Mouse (Mus musculus): ENCODE data around the gene Atxn1. TPM values are rescaled to one million over a fixed set of nuclear protein-coding genes. Genes with fewer than 3 reads are reported as not detected.
A peak's percentile ranks its signal among the peaks of the same experiment; 100 is the strongest.

Atxn1 gene
- polyA plus RNA-seq, 1 experiment = 59.3 TPM

DNA sequence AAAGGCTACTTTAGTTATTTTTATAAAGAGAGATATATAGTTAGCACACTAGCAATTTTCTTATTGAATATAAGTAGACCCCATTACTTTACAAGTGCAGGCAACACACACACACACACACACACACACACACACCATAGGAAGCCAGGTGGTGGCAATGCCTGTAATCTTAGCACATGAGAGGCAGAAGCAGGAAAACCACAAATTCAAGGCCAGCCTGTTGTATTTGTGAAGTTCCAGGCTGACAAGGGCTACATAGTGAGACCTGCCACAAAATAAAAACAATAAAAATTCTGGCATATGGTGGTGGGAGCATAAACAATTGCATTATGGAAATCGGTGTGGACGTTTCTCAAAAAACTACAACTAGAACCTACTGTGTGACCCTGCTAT lies 88.4 kb downstream of the Atxn1 start:
- no peak overlapping the region for H3K27ac ChIP-seq (ENCODE audit: insufficient read depth, low read length)
- no peak overlapping the region for H3K4me3 ChIP-seq (ENCODE audit: insufficient read depth, low read length)
- H3K4me1 ChIP-seq (ENCODE audit: control insufficient read depth, insufficient read depth, low read length) = peaks cover 28% of the 10 kb centered on the region
- no peak for TF ChIP-seq POLR2A (IDR thresholded peaks at IDR 0.05; ENCODE audit: low read depth, low read length)

DNA sequence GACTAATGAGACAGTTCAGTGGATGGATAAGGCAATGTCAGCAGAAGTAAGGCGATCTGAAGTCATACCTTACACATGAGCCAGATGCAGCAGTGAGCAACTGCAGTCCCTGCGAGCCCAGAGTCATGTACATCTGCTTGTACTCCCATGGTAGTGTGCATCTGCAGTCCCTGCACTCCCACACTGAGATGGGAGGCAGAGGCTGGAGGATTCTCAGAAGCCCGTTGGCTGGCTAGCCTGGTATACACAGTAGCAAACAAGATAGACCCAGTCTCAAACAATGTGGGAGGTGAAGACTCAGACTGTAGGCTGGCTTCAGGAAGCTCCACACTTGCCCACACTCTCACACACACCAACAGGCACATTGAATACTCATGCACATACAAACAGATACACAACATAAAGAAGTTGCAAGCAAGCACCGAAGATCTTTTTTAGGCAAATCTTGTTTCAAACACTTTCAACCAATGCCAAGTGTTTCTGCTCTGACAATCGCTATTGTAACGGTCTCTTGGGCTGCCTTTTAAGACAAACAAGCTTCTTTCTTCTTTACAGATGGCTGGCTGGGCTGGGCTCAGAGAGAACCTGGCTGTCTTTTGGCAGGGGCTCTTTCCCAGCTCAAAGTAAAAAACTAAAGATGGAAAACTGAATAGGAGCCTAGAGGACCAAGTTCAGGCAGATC lies 89.0 kb downstream of the Atxn1 start:
- Histone ChIP-seq H3K4me3 (ENCODE audit: insufficient read depth, low read length) (no peak overlapping the region), H3K4me1 (ENCODE audit: control insufficient read depth, insufficient read depth, low read length) (peaks cover 26% of the 10 kb centered on the region), H3K27ac (ENCODE audit: insufficient read depth, low read length) (no peak overlapping the region)
- TF ChIP-seq POLR2A (IDR thresholded peaks at IDR 0.05; ENCODE audit: low read depth, low read length) (no peak), CTCF (IDR thresholded peaks at IDR 0.05; ENCODE audit: borderline replicate concordance, insufficient read depth, low read length) (no peak)

DNA sequence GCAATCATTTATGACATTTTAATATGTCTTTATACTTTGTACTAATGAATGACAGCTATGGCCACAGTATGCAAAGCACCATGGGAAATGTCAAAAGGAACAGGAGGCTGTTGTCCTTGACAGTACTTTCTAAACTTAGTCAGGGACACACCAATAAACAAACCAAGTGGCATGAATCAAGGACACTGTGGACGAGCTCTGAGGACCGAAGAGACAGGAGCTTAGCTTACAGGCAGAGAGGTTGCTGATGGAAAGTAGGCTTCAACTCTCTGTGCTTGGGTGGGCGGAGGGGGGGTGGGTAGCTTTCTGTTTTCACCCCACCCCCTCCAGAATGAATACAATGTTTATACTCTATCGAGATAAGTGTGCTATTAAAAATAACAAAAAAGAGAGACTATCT lies 90.6 kb downstream of the Atxn1 start:
- H3K4me3 ChIP-seq (ENCODE audit: insufficient read depth, low read length) = no peak overlapping the region

DNA sequence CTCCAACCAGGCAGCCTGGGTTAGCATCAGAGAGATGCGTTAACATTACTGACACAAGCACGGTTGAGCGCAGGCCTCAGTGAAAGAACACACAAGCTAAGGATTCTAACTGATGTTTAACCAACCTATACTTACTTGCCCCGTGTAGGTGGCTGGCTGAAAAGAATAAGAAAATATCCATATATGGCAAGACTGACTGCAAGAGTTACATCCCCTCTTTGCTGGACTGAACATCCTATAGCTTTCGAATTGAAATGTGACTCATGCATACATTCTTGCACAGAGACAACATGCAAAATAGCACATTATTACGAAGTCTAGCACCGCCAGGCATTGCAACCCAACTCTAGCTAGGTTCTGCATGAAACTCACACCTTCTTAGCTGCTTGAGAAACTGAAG lies 91.8 kb downstream of the Atxn1 start:
- H3K4me1 ChIP-seq (ENCODE audit: control insufficient read depth, insufficient read depth, low read length) = peaks cover 14% of the 10 kb centered on the region
- TF ChIP-seq POLR2A (IDR thresholded peaks at IDR 0.05; ENCODE audit: low read depth, low read length) = no peak
- no peak for TF ChIP-seq CTCF (IDR thresholded peaks at IDR 0.05; ENCODE audit: borderline replicate concordance, insufficient read depth, low read length)
- H3K27ac ChIP-seq (ENCODE audit: insufficient read depth, low read length) = peak overlapping the region; percentile 75
- no peak overlapping the region for H3K4me3 ChIP-seq (ENCODE audit: insufficient read depth, low read length)

More for the DNA sequence above, 90.6 kb downstream of the Atxn1 start:
- no peak overlapping the region for H3K27ac ChIP-seq (ENCODE audit: insufficient read depth, low read length)
- H3K4me1 ChIP-seq (ENCODE audit: control insufficient read depth, insufficient read depth, low read length) = peaks cover 16% of the 10 kb centered on the region
- TF ChIP-seq CTCF (IDR thresholded peaks at IDR 0.05; ENCODE audit: borderline replicate concordance, insufficient read depth, low read length) (no peak), POLR2A (IDR thresholded peaks at IDR 0.05; ENCODE audit: low read depth, low read length) (no peak)

DNA sequence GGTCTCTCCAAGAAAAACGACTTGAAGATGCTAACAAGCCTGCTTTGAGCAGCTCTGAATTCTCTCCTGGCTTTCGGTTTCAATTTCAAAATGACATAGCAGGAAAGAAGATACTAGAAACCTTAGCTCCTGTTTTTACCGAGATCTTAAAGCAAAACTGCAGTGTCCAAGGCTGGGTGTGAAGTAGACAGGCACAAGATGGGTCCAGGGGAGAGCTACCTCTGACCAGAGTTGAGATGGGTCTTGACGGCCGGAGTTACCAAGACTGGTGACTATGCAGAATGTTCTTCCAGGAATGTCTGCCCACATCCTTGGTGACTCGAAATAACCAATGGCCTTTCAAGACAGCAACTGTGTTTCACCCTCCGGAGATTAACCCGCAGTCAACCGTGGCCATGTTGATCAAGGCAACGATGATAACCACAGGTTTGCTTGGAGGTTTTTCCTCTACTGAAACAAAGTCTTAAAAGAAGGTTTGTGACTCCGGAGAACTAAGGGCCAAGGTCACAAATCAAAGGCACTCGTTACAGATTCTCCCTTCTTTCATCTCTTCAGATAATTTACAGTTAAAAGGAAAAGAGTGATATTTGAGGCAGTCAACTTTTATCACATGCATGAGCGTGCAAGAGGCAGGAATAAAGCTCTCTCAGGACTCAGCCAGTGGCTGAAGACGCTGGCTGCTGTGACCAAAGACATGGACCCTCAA lies 92.6 kb downstream of the Atxn1 start:
- peaks cover 18% of the 10 kb centered on the region for H3K4me1 ChIP-seq (ENCODE audit: control insufficient read depth, insufficient read depth, low read length)
- H3K4me3 ChIP-seq (ENCODE audit: insufficient read depth, low read length) = no peak overlapping the region
- H3K27ac ChIP-seq (ENCODE audit: insufficient read depth, low read length) = peak overlapping the region; percentile 75
- TF ChIP-seq CTCF (IDR thresholded peaks at IDR 0.05; ENCODE audit: borderline replicate concordance, insufficient read depth, low read length) (no peak), POLR2A (IDR thresholded peaks at IDR 0.05; ENCODE audit: low read depth, low read length) (0 out of 2 replicates have a peak, but pooled peaks have one; percentile 34)

DNA sequence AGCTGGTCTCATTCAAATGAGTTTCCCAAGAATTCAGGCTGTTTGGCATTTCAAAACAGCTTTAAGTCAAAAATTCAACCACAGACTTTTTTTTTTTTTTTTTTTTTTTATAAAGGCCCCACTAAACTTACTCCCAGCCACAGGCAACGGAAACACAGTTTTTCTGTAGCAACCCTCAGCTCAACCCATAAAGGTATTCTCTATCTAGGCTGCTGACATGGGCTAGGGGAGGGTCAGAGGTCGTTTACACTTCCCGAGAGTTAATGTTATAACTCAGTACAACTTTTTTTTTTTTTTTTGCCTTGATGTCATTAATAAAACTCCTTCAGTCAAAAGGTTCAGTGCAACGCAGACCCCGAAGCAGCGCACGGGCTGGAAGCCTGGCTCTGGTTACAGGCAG lies 93.3 kb downstream of the Atxn1 start:
- peak overlapping the region; percentile 75 for H3K27ac ChIP-seq (ENCODE audit: insufficient read depth, low read length)
- no peak for TF ChIP-seq CTCF (IDR thresholded peaks at IDR 0.05; ENCODE audit: borderline replicate concordance, insufficient read depth, low read length)
- no peak for TF ChIP-seq POLR2A (IDR thresholded peaks at IDR 0.05; ENCODE audit: low read depth, low read length)
- H3K4me3 ChIP-seq (ENCODE audit: insufficient read depth, low read length) = no peak overlapping the region

DNA sequence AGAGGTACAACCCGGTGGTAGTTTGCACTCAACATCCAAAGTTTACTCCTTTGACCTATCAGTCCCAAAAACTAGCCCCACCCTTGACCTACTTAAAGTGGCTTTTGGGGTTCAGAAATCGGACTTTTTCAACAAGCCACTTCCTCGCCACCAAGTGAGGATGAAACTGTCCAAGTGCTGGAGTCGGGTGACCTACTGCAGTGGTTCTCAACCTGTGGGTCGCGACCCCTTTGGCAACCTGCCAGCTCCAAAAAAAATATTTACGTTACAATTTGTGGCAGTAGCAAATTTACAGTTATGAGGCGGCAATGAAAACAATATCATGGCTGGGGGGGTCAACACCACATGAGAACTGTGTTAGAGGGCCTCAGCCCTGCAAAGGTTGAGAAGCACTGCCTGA lies 95.9 kb downstream of the Atxn1 start:
- H3K4me1 ChIP-seq (ENCODE audit: control insufficient read depth, insufficient read depth, low read length) = peaks cover 21% of the 10 kb centered on the region
- no peak overlapping the region for H3K27ac ChIP-seq (ENCODE audit: insufficient read depth, low read length)
- TF ChIP-seq CTCF (IDR thresholded peaks at IDR 0.05; ENCODE audit: borderline replicate concordance, insufficient read depth, low read length) = no peak
- TF ChIP-seq POLR2A (IDR thresholded peaks at IDR 0.05; ENCODE audit: low read depth, low read length) = no peak
- no peak overlapping the region for H3K4me3 ChIP-seq (ENCODE audit: insufficient read depth, low read length)

More for the DNA sequence above, 93.3 kb downstream of the Atxn1 start:
- peaks cover 19% of the 10 kb centered on the region for H3K4me1 ChIP-seq (ENCODE audit: control insufficient read depth, insufficient read depth, low read length)

DNA sequence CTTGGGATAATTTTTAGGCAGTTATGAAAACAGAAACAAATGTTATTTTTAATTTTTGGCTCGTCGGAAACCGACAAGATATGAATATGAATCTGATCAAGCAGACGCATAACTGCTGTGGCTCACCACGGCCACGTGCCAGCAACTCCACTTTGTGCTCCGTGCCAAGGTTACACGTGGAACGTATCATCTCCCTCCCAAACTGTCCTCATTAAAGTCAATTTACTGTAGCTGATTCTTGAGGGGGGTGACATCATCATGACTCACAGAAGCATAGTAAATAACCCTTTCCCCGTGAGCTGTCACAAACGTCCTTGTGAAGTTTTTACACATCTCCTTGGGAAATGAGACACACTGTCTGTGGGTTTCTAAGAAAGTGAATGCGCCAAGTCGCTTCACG lies 97.5 kb downstream of the Atxn1 start:
- Histone ChIP-seq H3K4me1 (ENCODE audit: control insufficient read depth, insufficient read depth, low read length) (peaks cover 10% of the 10 kb centered on the region), H3K27ac (ENCODE audit: insufficient read depth, low read length) (peak overlapping the region; percentile 45), H3K4me3 (ENCODE audit: insufficient read depth, low read length) (no peak overlapping the region)
- TF ChIP-seq CTCF (IDR thresholded peaks at IDR 0.05; ENCODE audit: borderline replicate concordance, insufficient read depth, low read length) = no peak
- no peak for TF ChIP-seq POLR2A (IDR thresholded peaks at IDR 0.05; ENCODE audit: low read depth, low read length)

DNA sequence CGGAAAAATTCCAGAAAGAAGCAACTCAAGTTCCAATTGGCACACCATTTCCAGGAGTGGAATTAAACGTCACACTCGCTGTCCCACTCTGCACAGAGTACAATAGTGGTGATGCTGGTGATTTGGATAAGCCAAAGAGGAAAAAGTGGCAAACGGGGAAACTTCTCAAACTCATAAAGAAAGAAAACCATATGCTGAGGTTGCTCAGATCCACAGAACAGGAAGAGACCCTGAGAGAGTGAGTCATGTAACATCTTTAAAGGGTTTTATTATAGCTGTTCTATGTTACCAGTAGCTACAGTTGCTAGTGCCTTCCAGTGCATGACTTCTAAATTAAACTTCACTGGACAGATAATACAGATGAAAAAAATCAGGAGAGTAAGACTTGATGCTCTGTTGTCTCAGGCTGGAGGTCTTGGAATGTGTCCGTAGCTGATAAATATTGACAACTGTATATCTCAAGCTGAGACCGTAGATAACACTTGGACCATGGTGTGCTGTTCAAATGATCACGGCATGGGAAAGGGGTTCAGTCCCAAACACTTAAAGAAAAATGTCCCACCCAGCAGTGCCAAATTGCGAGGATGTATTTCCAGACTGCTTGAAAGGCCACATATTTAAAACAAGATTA lies 98.1 kb downstream of the Atxn1 start:
- Histone ChIP-seq H3K4me3 (ENCODE audit: insufficient read depth, low read length) (no peak overlapping the region), H3K4me1 (ENCODE audit: control insufficient read depth, insufficient read depth, low read length) (peaks cover 6% of the 10 kb centered on the region), H3K27ac (ENCODE audit: insufficient read depth, low read length) (no peak overlapping the region)
- TF ChIP-seq POLR2A (IDR thresholded peaks at IDR 0.05; ENCODE audit: low read depth, low read length) = no peak
- TF ChIP-seq CTCF (IDR thresholded peaks at IDR 0.05; ENCODE audit: borderline replicate concordance, insufficient read depth, low read length) = no peak

DNA sequence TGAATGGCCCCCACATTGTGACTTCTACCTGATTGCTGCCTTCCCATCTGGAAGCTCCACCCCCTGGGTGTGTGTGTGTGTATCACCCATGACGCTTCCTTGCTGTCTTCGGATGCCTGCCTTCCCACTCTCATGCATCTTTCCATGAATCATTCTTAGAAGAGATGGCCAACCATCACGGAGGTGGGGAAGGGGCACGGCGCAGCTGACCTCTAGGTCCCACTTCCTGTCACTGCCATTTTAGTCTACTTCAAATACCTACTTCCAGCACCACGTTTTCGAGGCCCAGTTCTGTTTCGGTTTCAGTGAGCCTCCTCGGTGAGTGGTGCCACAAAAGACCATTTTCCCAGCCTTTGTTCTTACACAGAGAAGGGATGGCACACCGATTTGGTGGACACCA lies 99.2 kb downstream of the Atxn1 start:
- no peak overlapping the region for H3K27ac ChIP-seq (ENCODE audit: insufficient read depth, low read length)
- TF ChIP-seq POLR2A (IDR thresholded peaks at IDR 0.05; ENCODE audit: low read depth, low read length) = no peak
- TF ChIP-seq CTCF (IDR thresholded peaks at IDR 0.05; ENCODE audit: borderline replicate concordance, insufficient read depth, low read length) = no peak
- peaks cover 10% of the 10 kb centered on the region for H3K4me1 ChIP-seq (ENCODE audit: control insufficient read depth, insufficient read depth, low read length)
- no peak overlapping the region for H3K4me3 ChIP-seq (ENCODE audit: insufficient read depth, low read length)
